Comparison of ENCODE assay signal across 8 mouse cellular contexts in the genomic region with DNA sequence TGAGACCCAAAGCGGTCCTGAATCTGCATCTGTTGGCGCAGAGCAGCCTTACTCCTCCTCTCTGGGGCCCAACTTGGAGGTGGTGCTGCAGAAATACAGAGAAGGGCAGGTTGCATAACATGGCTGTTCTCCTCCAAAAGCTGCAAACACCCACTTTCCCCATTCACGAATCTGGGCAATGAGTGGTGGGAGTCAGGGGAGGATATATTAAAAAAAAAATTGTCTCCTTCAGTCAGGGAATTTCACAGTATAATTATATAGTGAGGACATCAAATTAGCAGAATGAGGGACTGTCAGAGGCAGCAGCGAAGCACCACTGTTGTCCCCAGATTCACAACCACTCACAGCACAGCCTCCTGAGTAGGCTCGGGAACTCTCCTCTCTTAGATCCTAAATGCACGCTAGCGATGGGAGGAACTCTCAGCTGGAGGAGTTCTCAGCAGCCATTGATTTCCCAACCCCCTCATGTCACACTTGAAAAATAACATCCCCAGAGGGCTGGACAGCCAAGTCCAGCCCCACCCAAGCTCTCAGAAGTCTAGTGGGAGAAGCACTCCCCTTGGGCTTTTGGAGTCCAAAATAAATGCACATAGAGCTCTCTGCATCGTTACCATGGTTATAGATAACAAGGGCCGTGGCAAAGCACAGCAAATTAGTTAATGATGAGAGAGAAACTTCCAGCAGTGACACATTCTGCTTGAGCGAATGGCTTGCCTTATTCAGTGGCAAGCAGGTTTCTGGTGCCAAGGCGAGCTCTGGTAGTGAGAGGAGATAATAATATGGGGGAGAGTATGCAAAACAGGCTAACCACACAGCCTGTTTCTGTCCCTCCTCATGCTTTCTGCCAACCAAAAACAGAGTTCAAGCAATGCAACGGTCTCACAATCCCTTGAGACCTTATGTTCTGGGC.
A peak's percentile ranks its signal among the peaks of the same experiment; 100 is the strongest.
DNase-seq lines count a peak whose midpoint lies in the region; ATAC-seq and TF ChIP-seq lines count a peak whose summit lies in the region.

No protein-coding gene starts in this region.

- H3K4me2 ChIP-seq in hindbrain, embryonic 15.5 days: peak overlapping the region; percentile 37
- no peak overlapping the region for H3K4me2 ChIP-seq in midbrain, postnatal 0 days (ENCODE audit: low read depth, low read length, poor library complexity, severe bottlenecking)

- TF ChIP-seq CTCF in midbrain, postnatal 0 days (IDR thresholded peaks at IDR 0.05): no peak

- DNase-seq in heart, adult 18-20 months: peak; percentile 51 to 71
- no peak for DNase-seq in heart, postnatal 25 days (ENCODE audit: low spot score)
- DNase-seq in brain, adult 2 months (ENCODE audit: low read depth, low spot score): peak; percentile 87
- peak; percentile 68 for DNase-seq in midbrain, postnatal 0 days (ENCODE audit: low spot score)
- DNase-seq in cerebellum, adult 8-10 months: no peak
- no peak for DNase-seq in cerebellum, adult 11 months
- DNase-seq in liver: no peak

- no peak overlapping the region for H3K9ac ChIP-seq in hindbrain, embryonic 15.5 days
- H3K9ac ChIP-seq in midbrain, postnatal 0 days (replicated peaks; ENCODE audit: low read length, poor library complexity, severe bottlenecking): no peak overlapping the region

- no peak overlapping the region for H3K4me3 ChIP-seq in hindbrain, embryonic 15.5 days
- no peak overlapping the region for H3K4me3 ChIP-seq in midbrain, postnatal 0 days (ENCODE audit: low read depth, low read length)

- H3K9me3 ChIP-seq in hindbrain, embryonic 15.5 days: no peaks in the 10 kb centered on the region
- H3K9me3 ChIP-seq in midbrain, postnatal 0 days (ENCODE audit: low read length): no peaks in the 10 kb centered on the region

- H3K4me1 ChIP-seq in hindbrain, embryonic 15.5 days (replicated peaks): peaks cover 8% of the 10 kb centered on the region
- no peaks in the 10 kb centered on the region; the same call in 1 of the 2 replicates for H3K4me1 ChIP-seq in midbrain, postnatal 0 days (ENCODE audit: insufficient read depth, low read length)

- 0 out of 2 replicates have a peak overlapping the region, but pooled peaks have one; percentile 16 for H3K27ac ChIP-seq in hindbrain, embryonic 15.5 days (replicated peaks)
- H3K27ac ChIP-seq in midbrain, postnatal 0 days (ENCODE audit: low read depth, low read length): no peak overlapping the region

- no peaks in the 10 kb centered on the region for H3K36me3 ChIP-seq in hindbrain, embryonic 15.5 days
- no peaks in the 10 kb centered on the region for H3K36me3 ChIP-seq in midbrain, postnatal 0 days (ENCODE audit: insufficient read depth, low read length)

- peak; percentile 75 for ATAC-seq in hindbrain, embryonic 15.5 days (ENCODE audit: low FRiP score, low read depth)
- peak; percentile 57 for ATAC-seq in midbrain, postnatal 0 days (ENCODE audit: low FRiP score)

- intact Hi-C loops in heart, postnatal 25 days (cut with DNase I): no loop called here

- no peaks in the 10 kb centered on the region for H3K27me3 ChIP-seq in hindbrain, embryonic 15.5 days
- no peaks in the 10 kb centered on the region for H3K27me3 ChIP-seq in midbrain, postnatal 0 days (ENCODE audit: insufficient read depth, low read length)

- 36% methylated on average over 12 of the region's 12 CpGs for WGBS in hindbrain, embryonic 15.5 days
- 41% methylated on average over 12 of the region's 12 CpGs for WGBS in midbrain, postnatal 0 days

Comparison
In these comparisons a context has a peak if more than half of its experiments do, and no peak if none do; other contexts are left out.
1. DNase-seq: peak in heart, adult 18-20 months (2 of 2), brain, adult 2 months (single experiment) and midbrain, postnatal 0 days (single experiment); none in heart, postnatal 25 days (single experiment), cerebellum, adult 8-10 months (single experiment), cerebellum, adult 11 months (single experiment) and liver (single experiment).